Mouse (Mus musculus): ENCODE measurements around the gene Veph1.
A peak's percentile ranks its signal among the peaks of the same experiment; 100 is the strongest.

Veph1 gene

DNA sequence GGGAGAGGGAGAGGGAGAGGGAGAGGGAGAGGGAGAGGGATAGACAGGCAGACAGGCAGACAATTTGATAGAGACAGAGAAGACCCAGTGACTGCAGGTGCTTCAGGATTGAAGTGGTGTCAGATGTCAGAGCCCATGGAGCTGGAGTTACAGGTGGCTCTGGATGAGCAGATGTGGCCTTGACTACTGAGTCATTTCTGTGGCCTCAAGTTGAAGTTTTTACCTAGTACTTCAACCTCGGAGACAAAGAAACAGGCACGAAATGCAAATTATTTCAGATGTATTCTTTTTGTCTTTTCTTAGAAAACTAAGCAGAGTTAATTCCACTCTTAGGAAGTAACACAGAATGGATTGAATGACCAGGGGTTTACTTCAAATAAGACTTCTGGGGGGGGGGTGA lies 195.6 kb downstream of the Veph1 start:
- no peak for DNase-seq (ENCODE audit: low spot score)

DNA sequence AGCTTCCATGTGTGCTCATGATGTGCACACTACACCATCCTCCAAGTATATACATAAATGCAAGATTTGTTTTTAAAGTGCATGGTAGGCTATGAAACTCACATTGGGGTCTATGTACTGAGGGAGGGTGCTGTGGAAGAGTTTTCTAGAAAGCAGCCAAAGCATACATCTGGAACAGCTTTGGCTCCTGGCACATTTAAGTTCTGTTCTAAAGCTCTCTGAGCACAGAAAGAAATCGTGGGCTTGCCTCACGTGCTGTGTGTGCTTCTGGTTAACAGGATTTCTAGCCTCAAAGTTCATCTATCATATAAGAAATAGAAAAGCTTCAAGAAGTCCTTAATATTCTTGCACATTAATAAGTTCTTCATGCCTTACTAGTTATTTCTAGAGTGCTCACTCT lies 204.9 kb downstream of the Veph1 start:
- DNase-seq (ENCODE audit: low spot score), result no peak

DNA sequence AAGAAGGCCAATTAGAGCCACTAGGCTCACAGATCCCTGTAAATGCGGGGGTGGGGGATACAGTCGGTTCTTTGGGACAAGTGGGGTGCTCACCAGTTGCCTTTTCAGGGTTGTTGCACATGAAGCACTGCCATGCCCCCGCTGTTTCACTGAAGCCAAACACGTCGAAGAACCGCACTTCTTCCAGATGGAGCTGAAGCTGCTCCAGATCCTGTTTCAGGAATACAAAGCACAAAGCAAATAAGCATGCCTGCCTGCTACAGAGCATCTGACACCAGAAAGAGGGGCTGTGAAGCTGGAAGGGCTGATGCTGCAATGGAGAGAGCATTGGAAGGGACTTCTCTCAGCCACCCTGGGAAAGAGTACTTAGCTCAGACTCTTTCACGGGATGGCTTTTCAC lies 209.0 kb downstream of the Veph1 start:
- DNase-seq (ENCODE audit: low spot score), result no peak

DNA sequence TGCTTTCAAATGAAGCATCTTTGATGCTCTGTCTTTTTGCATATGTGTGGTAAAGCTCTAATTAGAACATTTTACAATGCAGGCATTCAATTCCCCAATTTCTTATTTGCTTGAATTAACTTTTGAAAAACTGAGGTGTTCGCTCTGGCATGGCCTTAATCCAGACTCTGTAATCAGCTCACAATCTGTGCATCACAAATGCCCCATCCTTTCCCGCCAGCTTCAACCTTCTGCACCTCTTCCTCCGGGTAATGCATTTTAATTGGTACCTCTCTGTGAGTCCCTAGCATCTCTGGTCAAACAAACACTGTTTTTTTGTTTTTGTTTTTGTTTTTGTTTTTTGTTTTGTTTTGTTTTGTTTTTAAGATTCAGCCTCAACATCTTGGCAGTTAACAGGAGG lies 212.8 kb downstream of the Veph1 start:
- DNase-seq (ENCODE audit: low spot score), result no peak

DNA sequence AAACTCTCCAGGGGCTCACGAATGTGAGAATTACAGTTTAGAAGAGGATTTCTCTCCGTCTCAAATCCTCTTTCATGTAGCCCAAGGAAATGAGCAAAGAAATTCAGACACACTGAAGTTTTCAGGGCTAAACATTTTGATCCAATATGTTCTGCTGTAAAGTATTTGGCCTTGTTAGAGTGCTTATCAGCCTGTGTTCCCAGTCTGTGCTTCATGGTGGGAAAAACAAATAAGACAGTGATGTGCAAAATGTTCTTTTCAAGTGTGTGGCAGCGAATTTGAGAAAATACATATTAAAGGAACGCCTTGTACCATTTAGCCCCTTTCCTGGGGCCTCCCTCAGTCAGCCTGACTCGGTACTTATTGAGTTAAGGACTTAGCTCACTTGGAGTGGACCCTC lies 213.2 kb downstream of the Veph1 start:
- no peak for DNase-seq (ENCODE audit: low spot score)

- DNase-seq (ENCODE audit: low spot score), result no peak
Observed at GRCm38 (mm10) chr3:66082975-66083374, 213.7 kb downstream of the Veph1 start.

DNA sequence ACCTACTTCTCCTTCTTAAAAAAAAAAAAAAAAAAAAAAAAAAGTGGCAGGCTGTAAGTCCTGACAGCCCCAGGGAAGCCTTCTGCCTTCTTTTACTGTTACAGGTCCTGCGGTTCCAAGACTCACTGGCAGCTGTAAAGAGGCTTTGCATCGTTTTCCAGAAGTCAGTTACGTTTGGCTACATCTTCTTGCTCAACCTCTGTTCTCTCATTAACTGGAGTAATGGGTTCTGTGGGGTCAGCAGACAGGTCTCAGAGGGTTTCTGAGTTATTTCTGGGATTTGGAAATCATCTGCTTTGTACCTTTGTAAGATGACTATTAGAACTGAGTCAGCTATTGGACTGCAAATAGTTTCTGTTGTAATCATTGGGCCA lies 215.3 kb downstream of the Veph1 start:
- no peak for DNase-seq (ENCODE audit: low spot score)

DNA sequence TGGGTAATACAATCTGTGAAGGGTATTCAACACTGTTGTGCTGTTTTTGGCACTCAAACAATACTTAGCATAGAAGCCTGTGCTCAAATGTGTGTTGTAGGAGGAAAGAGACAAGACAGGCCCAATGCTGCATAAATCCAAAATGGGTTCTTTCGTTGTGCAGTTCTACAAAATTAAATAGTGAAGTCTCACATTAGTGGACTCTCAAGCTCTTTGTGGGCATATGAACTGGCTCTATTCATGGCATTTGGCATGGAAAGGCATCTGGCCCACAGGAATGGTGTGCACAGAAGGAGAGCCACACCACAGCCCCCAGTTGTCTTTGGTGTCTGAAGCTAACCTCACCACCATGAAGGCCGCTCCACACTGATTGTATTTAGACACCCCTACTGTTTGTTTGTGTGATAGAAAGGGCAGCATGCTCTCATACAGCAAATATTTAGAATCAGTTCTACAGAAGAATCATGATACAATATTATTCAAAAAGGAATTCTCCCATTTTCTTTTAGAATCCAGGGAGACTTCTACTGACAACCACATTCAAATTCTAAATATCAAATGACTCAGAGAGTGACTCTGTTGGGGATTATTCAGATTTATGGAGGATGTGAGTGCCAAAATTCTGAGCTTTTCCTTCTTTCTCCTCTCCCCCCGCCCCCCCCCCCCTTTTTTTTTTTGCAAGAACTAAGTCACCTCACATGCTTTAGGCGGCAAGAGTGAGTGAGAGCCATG lies 215.8 kb downstream of the Veph1 start:
- no peak for DNase-seq (ENCODE audit: low spot score)

- no peak for DNase-seq (ENCODE audit: low spot score)
Observed at GRCm38 (mm10) chr3:66079886-66080285, 216.8 kb downstream of the Veph1 start.

GRCm38 (mm10) chr3:66078898-66079537 lies 217.6 kb downstream of the Veph1 start:
- no peak for DNase-seq (ENCODE audit: low spot score)

DNA sequence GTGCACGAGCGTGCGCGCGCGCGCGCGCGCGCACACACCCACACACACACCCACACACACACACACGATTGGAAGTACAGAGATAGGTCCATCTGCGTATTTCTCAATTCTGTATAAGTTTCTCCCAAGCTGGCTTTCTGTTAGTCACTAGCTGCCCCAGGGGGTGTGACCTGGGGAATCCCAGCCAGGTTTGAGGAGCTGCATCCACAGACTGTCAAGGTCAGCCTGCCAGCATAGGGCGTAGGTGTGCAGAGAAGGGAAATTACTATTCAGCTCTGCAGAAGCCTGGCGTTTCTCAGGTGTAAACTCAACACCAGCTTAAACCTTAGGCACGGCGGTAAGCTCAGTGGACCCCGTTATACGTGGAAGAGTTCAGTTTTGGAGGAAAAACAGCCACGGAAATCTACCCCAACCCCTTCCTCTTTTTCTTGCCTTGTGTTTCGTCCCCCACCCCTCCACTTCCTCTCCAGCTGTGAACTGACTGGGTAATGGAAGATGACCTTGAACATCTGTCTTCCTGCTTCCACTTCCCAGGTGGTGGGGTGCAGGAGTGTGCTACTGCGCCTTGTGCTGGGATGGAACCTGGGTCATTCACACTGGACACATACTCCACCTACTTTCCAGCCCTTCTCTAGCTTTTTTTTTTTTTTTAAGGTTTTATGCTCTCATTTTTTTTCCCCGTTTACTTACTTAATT lies 218.5 kb downstream of the Veph1 start:
- DNase-seq (ENCODE audit: low spot score), result peak; percentile 33

GRCm38 (mm10) chr3:66070274-66070673 lies 226.4 kb downstream of the Veph1 start:
- no peak for DNase-seq (ENCODE audit: low spot score)

GRCm38 (mm10) chr3:66063881-66064280 lies 232.8 kb downstream of the Veph1 start:
- DNase-seq (ENCODE audit: low spot score), result no peak

DNA sequence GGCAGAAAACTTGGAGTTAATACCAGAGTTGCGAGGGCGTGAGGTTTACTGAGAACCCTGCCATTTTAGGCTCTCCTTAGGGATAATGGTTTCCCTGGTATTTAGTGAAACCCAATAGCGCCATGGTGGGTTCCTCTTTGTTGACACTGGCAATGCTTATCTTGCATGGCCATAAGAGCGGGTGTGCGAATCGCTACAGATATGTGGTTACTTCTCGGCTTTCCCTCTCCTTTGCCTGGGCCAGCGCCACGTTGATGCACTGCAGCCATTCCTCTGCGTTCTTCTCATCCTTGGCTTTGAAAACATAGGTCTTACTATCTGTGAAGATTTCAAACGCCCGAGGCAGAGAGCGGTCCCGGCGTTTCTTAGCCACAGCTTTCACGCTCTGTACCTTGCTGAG lies 239.7 kb downstream of the Veph1 start:
- no peak for DNase-seq (ENCODE audit: low spot score)

DNA sequence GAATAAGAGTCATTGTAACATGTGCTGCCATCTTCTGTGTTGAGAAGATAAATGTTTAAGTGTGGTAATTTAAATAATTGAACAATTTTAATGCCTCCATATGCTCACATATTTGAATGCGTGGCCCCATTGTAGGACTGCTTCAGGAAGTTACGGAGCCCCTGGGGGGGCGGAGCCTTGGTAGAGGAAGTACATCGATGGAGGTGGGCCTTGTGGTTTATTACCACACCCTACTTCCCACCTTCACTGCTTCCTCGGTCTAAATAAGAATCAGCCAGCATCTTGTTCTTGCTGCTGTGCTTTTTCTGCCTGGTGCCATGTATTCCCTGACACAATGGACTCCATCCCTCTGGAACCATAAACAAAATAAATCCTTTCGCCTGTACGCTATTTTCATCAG lies 241.0 kb downstream of the Veph1 start:
- no peak for DNase-seq (ENCODE audit: low spot score)

GRCm38 (mm10) chr3:66050092-66050886 lies 246.3 kb downstream of the Veph1 start:
- no peak for DNase-seq (ENCODE audit: low spot score)

GRCm38 (mm10) chr3:66040857-66041494 lies 255.7 kb downstream of the Veph1 start:
- DNase-seq (ENCODE audit: low spot score), result no peak

- no peak for DNase-seq (ENCODE audit: low spot score)
Observed at GRCm38 (mm10) chr3:66035226-66035625, 261.4 kb downstream of the Veph1 start.

GRCm38 (mm10) chr3:66033346-66033745 lies 263.3 kb downstream of the Veph1 start:
- no peak for DNase-seq (ENCODE audit: low spot score)

DNA sequence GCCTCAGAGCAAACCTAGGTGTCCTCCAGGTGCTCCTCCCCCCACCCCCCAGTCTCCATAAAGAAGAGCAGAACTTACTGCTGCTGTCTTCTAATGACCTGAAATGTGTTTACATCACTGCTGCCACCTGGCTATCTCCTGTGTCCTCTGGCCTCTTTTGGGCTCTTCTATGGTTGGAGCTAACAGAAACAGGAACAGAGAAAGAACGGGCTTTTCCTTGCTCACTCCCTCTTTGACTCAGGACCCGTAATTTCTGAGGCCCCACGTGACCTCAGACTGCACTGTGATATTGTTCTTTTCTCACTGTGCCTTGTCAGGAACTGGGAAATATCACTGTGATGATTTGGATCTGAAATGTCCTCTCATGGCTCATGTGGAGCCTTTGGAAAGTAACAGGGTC lies 271.2 kb downstream of the Veph1 start:
- no peak for DNase-seq (ENCODE audit: low spot score)

DNA sequence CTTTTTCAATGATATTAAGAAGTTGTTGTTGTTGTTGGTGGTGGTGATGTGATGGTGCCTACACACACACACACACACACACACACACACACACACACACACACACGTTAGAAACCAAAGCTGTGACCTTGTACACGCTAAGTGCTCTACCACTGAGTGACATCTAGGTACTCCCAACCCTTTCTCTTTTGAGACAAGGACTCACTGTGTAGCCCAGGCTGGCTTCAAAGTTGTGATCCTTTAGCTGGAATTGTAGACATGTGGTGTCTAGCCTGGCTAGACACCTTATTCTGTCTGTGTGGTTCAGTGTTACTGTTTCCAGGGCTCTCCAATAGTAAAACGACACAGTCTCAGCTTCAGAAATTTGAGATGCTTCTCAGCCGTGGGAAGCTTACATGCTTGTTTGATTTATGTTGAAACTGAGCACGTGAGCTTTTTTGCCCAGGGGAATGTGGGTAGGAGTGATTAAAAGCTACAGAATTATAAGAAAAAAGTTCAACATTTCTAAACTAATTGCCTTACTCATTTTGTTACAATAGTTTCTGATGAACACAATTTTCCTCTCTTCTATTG lies 272.3 kb downstream of the Veph1 start:
- no peak for DNase-seq (ENCODE audit: low spot score)

GRCm38 (mm10) chr3:66019171-66019570 lies 277.5 kb downstream of the Veph1 start:
- DNase-seq (ENCODE audit: low spot score), result no peak

Data from urinary bladder, postnatal 14 days (tissue).